Mouse (Mus musculus) liver (tissue): ENCODE measurements around the gene Nmt1.

Experiments used
- DNase-seq: peaks from one replicate; pipeline ENCODE4 v3.0.0-alpha.2; 2020; ENCODE audit warnings: mixed read lengths

The Nmt1 gene

DNA sequence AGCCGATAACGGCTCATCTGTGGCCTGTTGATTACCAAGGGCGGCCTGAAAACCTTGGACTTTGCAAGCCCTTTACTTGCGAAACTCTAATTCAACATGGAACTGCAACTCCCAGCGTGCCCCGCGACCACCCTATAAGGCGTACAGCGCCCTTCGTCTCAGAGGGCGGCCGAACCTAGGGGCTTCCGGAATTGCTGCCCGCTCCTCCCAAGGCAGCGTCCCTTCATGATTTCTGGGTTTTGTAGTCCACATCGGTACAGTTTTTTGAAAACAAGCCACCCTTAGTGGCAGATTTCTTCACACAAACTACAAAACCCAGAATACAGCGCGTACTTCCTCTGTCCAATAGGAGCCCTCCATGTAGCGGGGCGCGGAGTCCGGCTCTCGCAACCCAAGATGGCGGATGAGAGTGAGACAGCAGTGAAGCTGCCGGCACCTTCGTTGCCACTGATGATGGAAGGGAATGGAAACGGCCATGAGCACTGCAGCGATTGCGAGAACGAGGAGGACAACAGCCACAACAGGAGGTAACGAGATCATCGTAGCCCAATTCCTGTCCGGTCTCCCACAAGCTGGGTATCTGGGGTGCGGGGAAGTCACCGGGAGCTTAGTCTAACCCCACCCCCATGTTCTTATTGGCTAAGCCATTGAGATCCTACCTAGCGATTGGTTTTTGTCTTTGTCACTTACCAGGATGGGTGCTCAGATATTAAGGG, at the start of gene Nmt1, which contains the start of gene Dcakd:
Gene Nmt1 (plus strand): TSS at position 15 of the 716 bp plus-strand sequence.
Gene Dcakd (minus strand): TSS at position 158 of the 716 bp plus-strand sequence.
- DNase-seq: peak; percentile 92

- no peak for DNase-seq
Observed at GRCm38 (mm10) chr11:102981151-102981890, 46.7 kb upstream of the Nmt1 start.

DNA sequence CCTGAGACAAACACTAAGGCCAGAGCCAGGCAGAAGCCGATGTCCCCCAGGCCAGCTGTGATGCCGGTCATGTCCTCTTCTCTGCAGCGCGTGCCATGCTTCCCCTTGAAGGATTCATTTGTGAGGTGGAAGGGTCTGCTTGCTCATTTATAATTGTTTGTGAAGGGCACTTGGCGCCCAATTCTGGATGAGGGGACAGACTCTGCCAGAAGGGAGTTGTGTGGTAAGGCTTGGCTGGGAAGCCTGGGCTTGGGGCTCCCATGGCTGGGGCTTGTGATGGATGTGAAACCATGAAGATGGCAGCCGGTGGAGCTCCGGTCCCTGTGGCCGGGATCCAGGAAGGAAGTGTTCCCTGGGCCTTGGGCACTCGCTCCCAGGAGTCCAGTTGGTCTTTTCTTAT, 43.9 kb upstream of the Nmt1 start:
- no peak for DNase-seq

DNA sequence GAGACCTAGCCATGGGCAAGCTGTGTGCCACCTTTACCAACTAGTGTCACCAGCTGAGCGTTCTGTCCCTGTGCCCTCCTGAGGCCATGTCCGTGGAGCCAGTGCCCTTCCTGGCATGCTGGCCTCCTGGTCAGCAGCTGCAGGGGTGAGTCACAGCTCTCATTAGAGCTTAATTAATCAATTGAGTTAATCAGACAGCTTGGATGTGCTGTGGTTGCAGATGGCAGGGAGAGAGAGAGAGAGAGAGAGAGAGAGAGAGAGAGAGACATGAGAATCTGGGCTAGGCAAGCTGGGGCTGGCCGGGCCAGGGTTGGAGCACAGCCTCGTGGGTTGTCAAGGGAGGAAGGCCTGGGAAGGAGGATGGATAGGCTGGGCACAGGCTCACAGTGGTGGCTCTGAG, 43.4 kb upstream of the Nmt1 start:
- DNase-seq: no peak

DNA sequence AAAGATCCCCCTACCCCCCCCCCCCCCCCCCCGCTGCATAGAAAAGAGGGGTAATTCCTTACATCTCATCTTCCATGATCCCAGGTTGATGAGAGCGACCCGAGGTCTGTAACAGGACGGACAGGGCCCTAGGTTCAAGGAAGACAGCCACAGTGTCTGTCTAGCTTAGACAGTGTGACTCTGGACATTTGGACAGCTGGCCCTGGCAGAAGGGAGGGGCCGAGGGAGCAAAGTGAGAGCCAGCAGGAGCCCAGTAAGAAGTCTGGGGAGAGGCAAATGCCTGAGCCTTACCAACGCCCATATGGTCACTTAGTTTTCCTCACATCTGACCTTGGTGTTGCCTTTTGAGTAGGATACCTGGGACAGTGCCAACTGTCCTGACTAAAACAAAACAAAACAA, 42.8 kb upstream of the Nmt1 start:
- no peak for DNase-seq

DNA sequence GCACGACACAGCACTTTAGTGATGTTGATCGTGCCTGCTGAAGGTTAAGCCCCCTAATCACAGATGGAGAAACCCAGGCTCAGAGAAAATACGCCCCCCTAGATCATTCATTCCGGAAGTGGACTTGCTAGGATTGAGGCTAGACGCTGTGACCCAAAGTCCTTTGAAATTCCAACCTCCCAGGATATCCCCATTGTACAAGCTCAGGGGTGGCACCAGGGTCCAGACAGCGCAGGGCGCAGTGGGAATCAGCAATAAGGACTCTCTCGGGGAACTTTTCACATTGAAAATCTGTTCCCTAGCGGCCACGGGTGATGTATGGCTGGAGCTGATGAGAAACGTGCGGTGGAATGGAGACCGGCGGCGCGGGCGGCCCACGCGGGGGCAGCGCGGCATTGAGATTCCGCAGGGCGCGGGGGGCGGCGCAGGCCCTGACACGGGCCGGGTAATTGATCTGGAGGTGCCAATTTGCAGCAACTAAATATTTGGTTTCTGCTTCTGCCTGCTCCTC, 38.3 kb upstream of the Nmt1 start:
- no peak for DNase-seq

GRCm38 (mm10) chr11:102990152-102990663, 37.8 kb upstream of the Nmt1 start:
- DNase-seq: peak; percentile 33

- DNase-seq: no peak
Observed at GRCm38 (mm10) chr11:102991681-102992080, 36.3 kb upstream of the Nmt1 start.

DNA sequence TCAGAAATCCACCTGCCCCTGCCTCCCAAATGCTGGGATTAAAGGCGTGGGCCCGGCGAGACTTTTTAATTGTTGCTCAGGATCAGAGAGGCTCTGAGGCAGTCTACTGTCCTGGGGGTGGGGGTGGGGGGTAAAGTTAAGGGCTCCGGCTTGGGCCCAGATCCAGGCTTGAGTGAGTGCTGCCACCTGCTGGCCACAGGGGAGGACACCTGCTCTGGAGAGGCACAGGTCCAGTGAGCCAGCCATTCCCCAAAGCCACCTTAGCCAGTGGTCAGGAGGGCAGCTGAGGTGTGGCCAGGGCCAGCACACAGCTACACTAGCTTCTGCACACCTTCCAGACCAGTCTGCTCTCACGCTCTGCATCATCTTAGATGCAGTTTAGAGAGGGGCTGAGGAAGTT, 35.0 kb upstream of the Nmt1 start:
- DNase-seq: peak; percentile 75

DNA sequence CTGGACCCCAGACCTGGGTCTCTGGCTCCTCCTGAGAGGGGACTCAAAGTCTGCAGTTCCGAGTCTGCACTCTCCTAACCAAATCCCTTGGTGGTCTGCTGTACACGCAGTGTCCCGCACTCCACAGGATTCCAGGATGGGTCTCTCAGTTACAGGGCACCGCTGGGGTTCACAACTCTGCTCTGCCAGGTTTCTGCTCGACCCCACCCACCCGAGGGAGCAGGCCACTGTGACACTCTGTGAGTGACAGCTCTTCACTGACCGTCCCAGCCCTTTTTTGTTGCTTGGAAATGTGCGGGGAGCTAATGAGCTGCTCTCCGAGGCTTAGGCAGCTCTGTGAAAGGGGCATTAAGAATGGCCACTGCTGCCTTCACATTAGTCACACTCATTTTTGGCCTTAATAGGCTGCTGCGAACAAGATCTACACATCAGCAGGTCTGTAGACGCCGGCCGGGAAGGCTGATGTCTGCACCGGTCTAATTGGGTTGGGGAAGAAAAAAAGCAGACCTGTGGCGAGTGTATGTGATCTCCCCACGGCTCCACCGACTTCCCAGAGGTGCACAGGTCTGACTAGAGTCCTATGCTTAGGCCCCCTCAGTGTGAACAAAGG, 34.5 kb upstream of the Nmt1 start:
- no peak for DNase-seq

DNA sequence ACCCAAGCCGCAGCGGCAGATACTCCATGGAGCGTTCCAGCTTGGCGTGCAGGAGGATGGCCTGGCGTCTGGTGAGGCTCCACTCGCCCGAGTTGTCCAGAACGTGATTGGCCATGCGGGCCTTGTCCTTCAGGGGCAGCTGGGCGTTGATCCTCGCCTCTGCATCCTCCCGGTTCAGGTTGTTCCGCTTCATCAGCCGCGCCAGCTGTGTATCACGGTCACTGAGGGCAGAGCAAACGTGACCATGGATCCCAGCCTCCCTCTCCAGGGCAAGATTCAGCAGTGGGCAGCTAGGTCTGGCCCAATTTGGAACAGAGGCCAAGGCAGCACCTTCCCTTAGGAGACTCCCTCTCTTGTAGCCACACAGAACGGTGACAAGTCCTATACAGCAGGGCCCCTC, 33.0 kb upstream of the Nmt1 start:
- DNase-seq: no peak

- no peak for DNase-seq
Observed at GRCm38 (mm10) chr11:102996385-102996784, 31.6 kb upstream of the Nmt1 start.

GRCm38 (mm10) chr11:102996991-102997770, 30.8 kb upstream of the Nmt1 start:
- DNase-seq: no peak

DNA sequence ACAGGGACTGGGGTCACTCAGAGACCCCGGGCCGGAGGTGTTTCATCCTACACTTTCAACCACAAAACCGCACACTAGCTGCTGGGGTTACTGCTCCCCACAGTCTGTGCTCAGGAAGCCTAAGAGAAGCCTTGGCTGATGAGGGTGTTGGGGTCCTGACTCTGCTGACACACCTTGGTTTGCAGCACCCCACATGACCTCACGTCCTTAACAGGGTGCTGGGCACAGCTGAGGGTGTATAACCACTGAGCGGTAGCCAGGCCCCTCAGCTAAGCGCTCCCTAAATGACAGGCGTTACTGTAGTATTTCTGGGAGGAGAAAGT, 29.8 kb upstream of the Nmt1 start:
- no peak for DNase-seq

DNA sequence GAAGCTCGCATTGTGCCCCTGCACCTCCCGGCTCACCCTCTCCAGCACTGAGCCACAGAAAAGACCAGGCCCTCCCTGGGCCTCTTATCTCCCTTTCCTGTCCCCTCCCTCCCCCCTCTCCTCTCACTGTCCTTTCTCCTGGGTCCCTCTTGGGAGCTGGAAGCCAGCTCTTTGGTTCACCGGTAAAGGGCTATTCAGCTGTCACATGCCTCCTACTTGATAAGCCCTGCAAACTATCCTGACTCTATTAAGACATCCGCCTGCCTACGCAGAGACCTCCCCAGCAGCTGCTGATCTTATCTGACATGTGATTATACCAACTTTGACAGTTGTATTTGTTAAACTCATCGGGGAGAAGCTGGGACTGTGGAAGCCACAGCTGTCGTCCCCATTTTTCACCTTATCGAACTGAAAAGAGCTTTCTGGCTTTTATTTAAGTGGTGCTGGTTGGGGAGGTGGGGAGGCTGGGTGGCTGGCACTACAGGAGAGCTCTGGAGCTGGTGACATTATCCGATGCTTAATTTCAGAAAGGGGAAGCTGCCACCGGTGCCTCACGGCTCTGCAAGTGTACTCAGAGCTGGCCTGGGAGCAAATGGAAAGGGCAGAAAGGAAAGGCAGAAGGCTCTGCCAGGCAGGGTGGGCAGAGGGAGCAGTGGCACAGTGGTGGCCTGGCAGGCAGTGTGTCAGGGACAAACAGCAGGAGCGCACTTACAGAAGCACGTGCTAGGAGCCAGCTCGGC, 29.2 kb upstream of the Nmt1 start:
- DNase-seq: peak; percentile 57

- DNase-seq: no peak
Observed at GRCm38 (mm10) chr11:102999317-102999970, 28.5 kb upstream of the Nmt1 start.

DNA sequence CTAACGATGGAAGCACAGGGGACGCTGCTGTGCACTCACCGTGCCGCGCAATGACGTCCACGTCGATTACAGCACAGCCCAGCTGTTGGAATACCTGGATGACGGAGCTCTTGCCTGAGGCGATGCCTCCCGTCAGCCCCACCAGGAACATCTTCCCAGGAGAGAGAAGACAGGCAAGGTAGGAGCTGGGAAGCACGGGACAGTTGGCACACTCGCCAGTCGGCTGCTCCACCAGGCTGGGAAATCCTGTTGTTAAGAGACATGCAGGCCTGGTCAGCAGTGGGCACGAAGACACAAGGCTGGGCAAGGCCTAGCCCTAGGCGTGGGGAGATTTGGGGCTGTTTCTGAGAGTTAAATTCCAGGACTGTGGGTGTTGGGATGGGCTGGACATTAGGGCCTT, 27.9 kb upstream of the Nmt1 start:
- no peak for DNase-seq

GRCm38 (mm10) chr11:103001063-103001462, 26.9 kb upstream of the Nmt1 start:
- DNase-seq: no peak

GRCm38 (mm10) chr11:103003210-103003609, 24.8 kb upstream of the Nmt1 start:
- no peak for DNase-seq

GRCm38 (mm10) chr11:103004852-103005251, 23.1 kb upstream of the Nmt1 start:
- no peak for DNase-seq

DNA sequence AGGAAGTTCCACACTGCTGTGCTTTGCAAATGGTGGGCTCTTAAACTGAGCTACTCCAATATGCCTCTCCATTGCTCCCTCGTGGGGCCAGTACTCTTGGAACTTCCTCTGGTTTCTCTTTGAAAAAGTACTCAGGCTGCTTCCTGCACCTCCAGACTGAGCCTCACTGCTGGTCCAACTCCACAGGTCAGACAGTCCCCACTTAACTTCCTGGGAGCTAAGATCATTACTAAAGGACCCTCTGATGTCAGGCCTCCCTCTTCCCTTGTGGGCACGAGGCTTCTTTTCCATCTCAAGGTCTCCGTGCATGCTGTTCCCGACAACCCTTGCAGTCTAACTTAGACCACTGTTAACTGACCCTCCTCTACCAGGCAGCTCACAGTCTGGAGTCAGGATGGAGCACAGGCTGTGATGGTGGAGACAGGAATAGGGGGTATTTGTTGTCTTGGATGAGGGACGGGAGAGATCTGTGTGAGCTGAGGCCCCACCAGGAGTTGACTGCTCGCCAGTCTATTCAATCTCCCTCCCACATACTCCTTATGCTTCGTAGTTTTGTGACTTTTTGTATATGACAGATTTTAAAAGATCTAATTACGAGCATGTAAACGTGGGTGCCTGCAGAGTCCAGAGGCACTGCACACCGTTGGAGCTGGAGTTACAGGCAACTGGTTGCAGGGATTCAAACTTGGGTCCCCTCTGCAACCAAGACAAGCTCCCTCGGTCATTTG, 22.6 kb upstream of the Nmt1 start:
- no peak for DNase-seq
